Mouse (Mus musculus) forebrain, embryonic 16.5 days (tissue): ENCODE measurements around the gene Nfkbia. TPM values are rescaled to one million over a fixed set of nuclear protein-coding genes. Genes with fewer than 3 reads are reported as not detected.

Source experiments
- ATAC-seq: fragments of 200-750 bp; cut with Nextera tagmentation; 2 replicates; pipeline ENCODE4 v1.8.0; 2017; ENCODE audit warnings: mild to moderate bottlenecking, moderate library complexity
- H3K27ac ChIP-seq: fragments of 300-500 bp; sonication (generic); 2 replicates; pipeline ENCODE4 v1.5.1; 2014; ENCODE audit warnings: low read length, control low read depth
- H3K27me3 ChIP-seq: fragments of 300-500 bp; sonication (generic); replicated peaks from 2 replicates; pipeline ENCODE4 v1.6.1; 2014; ENCODE audit warnings: low read length; ENCODE audit not compliant: control insufficient read depth, insufficient read depth
- H3K36me3 ChIP-seq: fragments of 300-500 bp; sonication (generic); 2 replicates; pipeline ENCODE4 v1.6.1; 2014; ENCODE audit not compliant: control insufficient read depth, insufficient read depth
- H3K4me1 ChIP-seq: fragments of 300-500 bp; sonication (generic); replicated peaks from 2 replicates; pipeline ENCODE4 v1.6.1; 2014; ENCODE audit warnings: low read length; ENCODE audit not compliant: control insufficient read depth, insufficient read depth
- H3K4me2 ChIP-seq: fragments of 300-500 bp; sonication (generic); 2 replicates; pipeline ENCODE4 v1.6.1; 2014; ENCODE audit warnings: mild to moderate bottlenecking, low read length, control low read depth
- H3K4me3 ChIP-seq: fragments of 300-500 bp; sonication (generic); replicated peaks from 2 replicates; pipeline ENCODE4 v1.5.1; 2014; ENCODE audit warnings: mild to moderate bottlenecking, low read length, control low read depth
- H3K9ac ChIP-seq: fragments of 300-500 bp; sonication (generic); replicated peaks from 2 replicates; pipeline ENCODE4 v1.6.1; 2014; ENCODE audit warnings: low read depth, low read length, control low read depth
- H3K9me3 ChIP-seq: fragments of 300-500 bp; sonication (generic); 2 replicates; pipeline ENCODE4 v1.6.1; 2016; ENCODE audit warnings: low read length; ENCODE audit not compliant: control insufficient read depth
- WGBS: fragments of 180-500 bp; shearing (Covaris S2); extraction: QIAGEN DNeasy Blood & Tissue Kit; methylation state at CpG from one replicate; pipeline ENCODE4 v1.1.7; 2014; 5-methylcytosine and 5-hydroxymethylcytosine counted together
- polyA plus RNA-seq: library from polyadenylated mRNA; unstranded; fragments of >200 nt; fragmentation: Nextera tagmentation; extraction: Ambion mirVana; gene quantifications from 2 replicates; pipeline ENCODE4 v1.2.1, GENCODE M21; 2015

Nfkbia gene
- polyA plus RNA-seq: 53.4 and 58.5 TPM in 2 replicates

DNA sequence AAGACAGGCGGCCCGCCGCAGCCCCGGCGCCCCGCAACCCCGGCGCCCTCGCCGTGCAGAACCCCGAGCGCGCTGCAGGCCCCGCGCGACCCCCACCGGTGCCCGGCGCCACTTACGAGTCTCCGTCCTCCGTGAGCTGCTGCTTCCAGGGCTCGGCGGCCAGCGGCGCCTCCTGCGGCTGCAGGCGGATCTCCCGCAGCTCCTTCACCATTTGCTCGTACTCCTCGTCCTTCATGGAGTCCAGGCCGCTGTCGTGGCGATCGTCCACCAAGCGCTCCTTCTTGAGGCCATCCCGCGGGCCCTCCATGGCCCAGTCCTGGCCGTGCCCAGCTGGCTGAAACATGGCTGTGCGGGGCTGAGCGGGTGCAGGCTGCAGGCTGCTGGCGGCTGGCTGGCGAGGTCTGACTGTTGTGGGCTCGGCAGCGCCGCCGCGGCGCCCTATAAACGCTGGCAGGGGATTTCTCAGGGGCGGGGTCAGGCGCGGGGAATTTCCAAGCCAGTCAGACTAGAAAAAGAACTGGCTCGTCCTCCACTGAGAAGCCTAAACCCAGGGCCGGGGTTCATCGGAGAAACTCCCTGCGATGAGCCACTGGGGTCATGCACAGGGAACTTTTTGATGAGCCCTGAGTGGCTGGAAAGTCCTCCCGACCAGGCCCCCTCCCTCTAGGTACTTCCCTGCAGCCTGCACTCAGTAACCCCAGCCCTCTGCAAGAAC, at the start of gene Nfkbia:
Nfkbia (minus strand) TSS at position 464 of the 715 bp plus-strand sequence.
- WGBS: under 1% methylated on average over 55 of the region's 58 CpGs
- Histone ChIP-seq H3K36me3 (peaks cover 14% of the 10 kb centered on the region), H3K9ac (peak within 1 kb of the TSS; percentile 97), H3K27me3 (no peaks in the 10 kb centered on the region), H3K27ac (peak within 1 kb of the TSS; percentile 98), H3K9me3 (no peaks in the 10 kb centered on the region), H3K4me1 (peaks cover 20% of the 10 kb centered on the region), H3K4me2 (peak within 1 kb of the TSS; percentile 78), H3K4me3 (peak within 1 kb of the TSS; percentile 90)
- peak; percentile 92 for ATAC-seq

DNA sequence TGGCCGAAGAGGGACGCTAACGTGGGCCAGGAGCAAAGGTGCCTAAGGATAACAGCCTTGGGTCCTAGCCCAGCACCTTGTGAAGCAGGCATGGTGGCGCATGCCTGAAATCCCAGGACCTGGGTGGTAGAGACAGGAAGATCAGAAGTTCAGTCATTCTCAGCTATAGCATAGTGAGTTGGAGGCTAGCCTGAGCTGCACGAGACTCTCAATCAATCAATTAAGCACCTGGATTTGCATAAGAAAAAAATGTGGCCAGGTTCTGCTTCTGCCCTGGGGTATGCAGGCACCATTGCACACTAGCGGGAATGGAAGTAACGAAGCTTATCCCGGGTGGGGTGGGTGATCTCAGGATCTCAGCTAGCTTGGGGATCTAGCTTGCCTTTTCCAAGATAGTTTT, 46.7 kb upstream of the Nfkbia start:
- H3K9ac ChIP-seq: no peak overlapping the region
- H3K4me1 ChIP-seq: peaks cover 16% of the 10 kb centered on the region
- no peak overlapping the region for H3K27ac ChIP-seq
- H3K36me3 ChIP-seq: no peaks in the 10 kb centered on the region
- H3K4me2 ChIP-seq: no peak overlapping the region
- H3K4me3 ChIP-seq: no peak overlapping the region
- H3K27me3 ChIP-seq: peaks cover 28% of the 10 kb centered on the region
- ATAC-seq: no peak
- WGBS: 36% methylated on average over 8 of the region's 8 CpGs
- H3K9me3 ChIP-seq: no peaks in the 10 kb centered on the region

DNA sequence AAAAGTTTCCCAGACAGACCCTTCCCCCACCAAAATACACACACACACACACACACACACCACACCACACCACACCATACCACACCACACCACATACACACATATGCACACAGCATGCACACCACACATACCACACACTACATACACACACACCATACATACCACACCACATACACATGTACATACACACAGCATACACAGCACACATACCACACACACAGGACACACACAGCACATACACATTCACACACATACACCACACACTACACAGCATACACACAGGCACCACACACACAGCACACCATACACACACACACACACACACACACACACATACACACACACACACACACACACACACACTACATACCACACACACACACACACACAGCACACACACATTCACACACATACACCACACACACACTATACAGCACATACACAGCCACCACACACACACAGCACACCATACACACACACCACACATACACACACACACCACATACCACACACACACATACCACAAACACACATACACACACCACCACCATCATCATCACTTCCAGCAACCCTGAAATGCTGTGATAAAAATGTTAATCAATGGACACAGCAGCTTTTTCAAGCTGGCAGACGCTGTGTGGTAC, 46.0 kb upstream of the Nfkbia start:
- Histone ChIP-seq H3K4me1 (peaks cover 16% of the 10 kb centered on the region), H3K36me3 (no peaks in the 10 kb centered on the region), H3K4me3 (no peak overlapping the region), H3K9me3 (no peaks in the 10 kb centered on the region), H3K9ac (no peak overlapping the region), H3K4me2 (no peak overlapping the region), H3K27ac (no peak overlapping the region), H3K27me3 (peaks cover 33% of the 10 kb centered on the region)
- peak; percentile 67 for ATAC-seq
- 77% methylated on average over 1 of the region's 1 CpGs for WGBS

DNA sequence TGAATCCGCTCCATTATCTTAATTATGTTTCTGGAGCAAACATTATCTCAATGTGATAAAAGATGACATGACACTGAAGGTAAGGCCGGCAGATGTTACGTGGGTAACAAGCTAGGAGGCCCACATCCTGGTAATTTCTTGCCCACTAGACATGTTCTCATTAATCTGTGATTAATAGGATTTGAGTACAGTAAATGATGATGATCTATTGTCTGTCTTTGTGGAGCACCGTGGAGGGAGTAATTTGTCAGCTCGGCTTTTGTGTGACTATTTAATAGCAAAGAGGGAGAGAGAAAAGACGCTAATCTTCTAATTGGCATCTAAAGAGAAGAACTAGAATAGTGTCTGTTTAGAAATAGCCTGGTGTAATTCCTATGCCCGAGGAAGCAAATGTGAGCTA, 45.3 kb upstream of the Nfkbia start:
- peak; percentile 25; the same call in 1 of the 2 replicates for ATAC-seq
- Histone ChIP-seq H3K4me2 (no peak overlapping the region), H3K4me3 (no peak overlapping the region), H3K36me3 (no peaks in the 10 kb centered on the region), H3K27me3 (peaks cover 39% of the 10 kb centered on the region), H3K9me3 (no peaks in the 10 kb centered on the region), H3K27ac (no peak overlapping the region), H3K9ac (no peak overlapping the region), H3K4me1 (peaks cover 16% of the 10 kb centered on the region)
- WGBS: 10% methylated on average over 7 of the region's 7 CpGs

DNA sequence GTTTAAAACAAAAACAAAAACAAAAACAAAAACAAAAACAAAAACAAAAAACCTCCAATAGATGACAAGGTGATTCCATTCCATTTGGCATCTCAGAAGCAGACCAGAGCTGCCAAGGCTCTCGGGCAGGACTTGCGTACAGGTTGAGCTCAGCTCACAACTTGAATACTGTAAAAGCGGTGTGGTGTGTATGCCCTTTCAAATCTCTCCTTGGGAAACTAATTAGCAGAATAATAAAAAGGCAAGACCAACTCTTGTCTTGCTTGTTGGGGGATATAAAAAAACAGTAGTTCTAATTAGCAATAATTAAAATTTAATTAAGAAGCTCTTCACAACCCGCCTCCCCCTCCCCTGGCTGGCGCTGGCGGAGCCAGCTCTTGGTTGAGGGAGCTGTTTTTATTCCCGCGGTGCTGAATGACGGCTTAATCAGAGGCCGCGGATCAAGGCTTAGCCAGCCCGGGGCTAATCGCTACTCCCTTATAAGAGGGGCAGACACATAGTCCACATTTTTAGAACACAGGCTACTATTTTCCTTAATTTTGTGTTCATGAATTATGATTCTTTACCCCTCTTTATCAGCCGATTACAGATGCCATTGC, 44.2 kb upstream of the Nfkbia start:
- H3K9me3 ChIP-seq: no peaks in the 10 kb centered on the region
- WGBS: 1% methylated on average over 14 of the region's 14 CpGs
- peak overlapping the region; percentile 35 for H3K4me2 ChIP-seq
- H3K9ac ChIP-seq: no peak overlapping the region
- peak; percentile 78 for ATAC-seq
- H3K27me3 ChIP-seq: peaks cover 43% of the 10 kb centered on the region
- H3K27ac ChIP-seq: no peak overlapping the region
- no peaks in the 10 kb centered on the region for H3K36me3 ChIP-seq
- peak overlapping the region; percentile 13; the same call in 1 of the 2 replicates for H3K4me3 ChIP-seq
- H3K4me1 ChIP-seq: peaks cover 16% of the 10 kb centered on the region

DNA sequence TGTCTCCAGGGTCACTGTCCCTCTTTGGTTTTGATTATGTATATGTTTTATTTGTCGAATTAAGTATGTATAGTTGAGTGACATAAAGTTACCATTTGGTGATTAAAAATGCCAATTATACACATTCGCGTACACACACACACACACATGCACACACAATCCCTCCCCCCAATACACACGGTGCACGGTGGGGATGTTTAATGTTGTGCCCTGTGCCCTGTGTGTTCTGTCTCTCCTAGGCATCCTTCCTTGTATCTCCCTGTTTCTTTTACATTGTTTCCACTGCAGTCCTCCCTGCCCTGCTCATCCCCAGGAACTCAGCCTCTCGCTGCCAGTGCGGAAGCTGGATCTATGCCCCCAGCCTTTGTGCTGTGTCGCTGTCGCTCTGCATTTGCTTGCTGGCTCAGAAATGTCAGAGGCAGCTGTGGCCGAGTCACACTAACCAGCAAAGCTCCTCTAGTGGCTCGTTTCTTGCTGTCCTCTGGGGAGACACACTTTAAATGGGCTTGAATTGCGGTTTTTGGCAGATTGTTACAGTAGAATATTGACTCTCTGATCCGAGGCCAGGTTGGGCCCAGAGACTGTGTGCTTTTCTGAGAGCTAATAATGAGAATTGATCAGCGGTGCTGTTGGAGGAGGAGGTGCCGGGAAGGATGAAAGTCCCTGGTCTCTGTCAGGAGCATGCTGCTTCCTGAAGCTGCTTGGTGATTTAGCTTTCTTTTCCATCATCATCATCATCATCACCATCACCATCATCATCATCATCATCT, 34.7 kb upstream of the Nfkbia start:
- H3K36me3 ChIP-seq: no peaks in the 10 kb centered on the region
- peak; percentile 33; the same call in 1 of the 2 replicates for ATAC-seq
- H3K4me3 ChIP-seq: no peak overlapping the region
- no peak overlapping the region; the same call in 1 of the 2 replicates for H3K9ac ChIP-seq
- no peaks in the 10 kb centered on the region for H3K9me3 ChIP-seq
- H3K27me3 ChIP-seq: peaks cover 7% of the 10 kb centered on the region; the same call in 1 of the 2 replicates
- peaks cover 2% of the 10 kb centered on the region; the same call in 1 of the 2 replicates for H3K4me1 ChIP-seq
- no peak overlapping the region for H3K4me2 ChIP-seq
- 61% methylated on average over 15 of the region's 15 CpGs for WGBS
- H3K27ac ChIP-seq: no peak overlapping the region

DNA sequence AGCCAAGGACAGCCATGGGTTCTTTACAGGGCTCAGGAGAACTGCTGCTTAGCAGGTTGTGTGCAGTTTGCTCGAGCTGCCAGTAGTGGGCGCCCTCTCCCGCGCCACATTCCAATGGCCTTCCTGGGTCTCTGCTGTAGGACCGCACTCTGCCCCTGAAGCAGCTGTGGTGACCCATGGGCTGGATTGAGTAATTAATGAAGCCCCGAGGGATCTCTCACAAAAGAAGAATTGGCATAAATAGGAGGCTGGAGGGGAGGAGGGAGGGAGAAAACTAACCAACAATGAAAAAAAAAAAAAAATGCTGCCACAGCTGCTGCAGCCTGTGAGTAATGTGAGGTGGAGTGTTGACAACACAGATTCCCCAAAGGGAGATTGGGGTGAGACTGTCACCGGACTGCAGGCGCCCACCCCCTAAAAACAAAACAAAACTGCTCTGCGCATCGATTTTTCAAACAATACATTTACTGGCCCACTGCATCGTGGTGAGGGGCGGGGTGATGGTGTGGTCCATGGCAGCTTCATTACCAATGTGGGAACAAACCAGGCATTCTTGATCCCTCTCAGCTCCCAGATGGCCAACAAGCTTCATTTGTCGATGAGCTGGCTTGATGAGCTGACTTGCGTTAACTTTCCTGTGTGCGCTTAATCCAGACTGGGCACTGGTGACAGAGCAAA, 25.8 kb upstream of the Nfkbia start:
- H3K4me3 ChIP-seq: no peak overlapping the region
- H3K36me3 ChIP-seq: no peaks in the 10 kb centered on the region
- WGBS: 38% methylated on average over 15 of the region's 15 CpGs
- 0 out of 2 replicates have a peak, but pooled peaks cover 2% of the 10 kb centered on the region for H3K27me3 ChIP-seq
- H3K27ac ChIP-seq: no peak overlapping the region
- no peak overlapping the region for H3K9ac ChIP-seq
- no peaks in the 10 kb centered on the region for H3K9me3 ChIP-seq
- H3K4me2 ChIP-seq: no peak overlapping the region
- no peaks in the 10 kb centered on the region for H3K4me1 ChIP-seq
- ATAC-seq: no peak

DNA sequence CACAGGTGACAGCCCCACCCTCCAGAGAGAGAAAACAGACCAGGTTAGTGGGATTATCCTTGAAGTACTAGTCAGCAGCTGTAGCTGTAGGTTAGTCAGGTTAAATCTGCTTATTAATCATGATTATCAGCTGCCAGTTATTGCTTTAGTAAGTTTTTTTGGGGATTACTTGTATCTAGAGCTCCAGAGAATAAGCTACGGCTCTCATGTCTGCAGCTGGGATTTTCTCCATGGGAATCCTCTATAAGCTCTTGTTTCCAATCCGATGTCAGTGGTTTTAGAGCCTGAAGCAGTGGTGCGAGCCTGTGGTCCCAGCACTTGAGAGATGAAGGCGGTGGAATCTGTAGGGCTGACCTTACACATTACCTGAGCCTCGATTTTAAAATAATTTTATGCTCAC, 16.4 kb upstream of the Nfkbia start:
- H3K4me3 ChIP-seq: no peak overlapping the region
- H3K9me3 ChIP-seq: no peaks in the 10 kb centered on the region
- 91% methylated on average over 5 of the region's 5 CpGs for WGBS

More for the DNA sequence above, 16.4 kb upstream of the Nfkbia start:
- ATAC-seq: no peak
- H3K27ac ChIP-seq: no peak overlapping the region
- H3K27me3 ChIP-seq: no peaks in the 10 kb centered on the region
- no peak overlapping the region for H3K9ac ChIP-seq
- H3K36me3 ChIP-seq: no peaks in the 10 kb centered on the region
- H3K4me1 ChIP-seq: no peaks in the 10 kb centered on the region
- no peak overlapping the region for H3K4me2 ChIP-seq
